Mouse (Mus musculus): ENCODE results near the gene Hpse. TPM values are rescaled to one million over a fixed set of nuclear protein-coding genes. Genes with fewer than 3 reads are reported as not detected.
A peak's percentile ranks its signal among the peaks of the same experiment; 100 is the strongest.

Hpse gene
- polyA plus RNA-seq, 1 experiment = 0.44 TPM

- H3K79me2 ChIP-seq (ENCODE audit: control insufficient read depth, insufficient read depth) = no peaks in the 10 kb centered on the region
- H3K4me3 ChIP-seq (ENCODE audit: insufficient read depth, poor library complexity, severe bottlenecking) = no peak overlapping the region
- no peak overlapping the region for H3ac ChIP-seq (ENCODE audit: control insufficient read depth, insufficient read length, low read depth)
- TF ChIP-seq MYOD1 (IDR thresholded peaks at IDR 0.05; ENCODE audit: control insufficient read depth, insufficient read length, low read depth) (no peak), MAX (IDR thresholded peaks at IDR 0.05) (no peak), FOSL1 (IDR thresholded peaks at IDR 0.05; ENCODE audit: insufficient read depth, low read length, poor library complexity, severe bottlenecking) (no peak), MYOG (IDR thresholded peaks at IDR 0.05; ENCODE audit: control insufficient read depth, extremely low read depth, insufficient read length) (no peak), CTCF (IDR thresholded peaks at IDR 0.05; ENCODE audit: control insufficient read depth, insufficient read depth, insufficient read length) (no peak), USF1 (IDR thresholded peaks at IDR 0.05; ENCODE audit: low read depth) (no peak), CEBPB (IDR thresholded peaks at IDR 0.05; ENCODE audit: low read depth) (no peak)
- no peaks in the 10 kb centered on the region for H3K36me3 ChIP-seq (ENCODE audit: control insufficient read depth, insufficient read depth)
- no peaks in the 10 kb centered on the region for H3K27me3 ChIP-seq (ENCODE audit: control insufficient read depth, insufficient read depth, insufficient read length)
- H3K79me3 ChIP-seq (ENCODE audit: low read depth) = no peaks in the 10 kb centered on the region
Observed at GRCm38 (mm10) chr5:100685631-100686030, 33.9 kb downstream of the Hpse start.

GRCm38 (mm10) chr5:100680542-100680933 lies 39.0 kb downstream of the Hpse start:
- TF ChIP-seq MYOG (IDR thresholded peaks at IDR 0.05; ENCODE audit: control insufficient read depth, extremely low read depth, insufficient read length) = no peak
- TF ChIP-seq FOSL1 (IDR thresholded peaks at IDR 0.05; ENCODE audit: insufficient read depth, low read length, poor library complexity, severe bottlenecking) = no peak
- no peak for TF ChIP-seq MYOD1 (IDR thresholded peaks at IDR 0.05; ENCODE audit: control insufficient read depth, insufficient read length, low read depth)
- TF ChIP-seq MAX (IDR thresholded peaks at IDR 0.05) = no peak
- H3ac ChIP-seq (ENCODE audit: control insufficient read depth, insufficient read length, low read depth) = no peak overlapping the region
- H3K79me2 ChIP-seq (ENCODE audit: control insufficient read depth, insufficient read depth) = no peaks in the 10 kb centered on the region
- no peaks in the 10 kb centered on the region for H3K36me3 ChIP-seq (ENCODE audit: control insufficient read depth, insufficient read depth)
- H3K4me3 ChIP-seq (ENCODE audit: insufficient read depth, poor library complexity, severe bottlenecking) = no peak overlapping the region
- H3K79me3 ChIP-seq (ENCODE audit: low read depth) = no peaks in the 10 kb centered on the region
- no peaks in the 10 kb centered on the region for H3K27me3 ChIP-seq (ENCODE audit: control insufficient read depth, insufficient read depth, insufficient read length)

- Histone ChIP-seq H3K4me3 (ENCODE audit: insufficient read depth, poor library complexity, severe bottlenecking) (no peak overlapping the region), H3K79me2 (ENCODE audit: control insufficient read depth, insufficient read depth) (no peaks in the 10 kb centered on the region), H3K27me3 (ENCODE audit: control insufficient read depth, insufficient read depth, insufficient read length) (no peaks in the 10 kb centered on the region), H3K36me3 (ENCODE audit: control insufficient read depth, insufficient read depth) (no peaks in the 10 kb centered on the region), H3ac (ENCODE audit: control insufficient read depth, insufficient read length, low read depth) (no peak overlapping the region), H3K79me3 (ENCODE audit: low read depth) (no peaks in the 10 kb centered on the region)
- no peak for TF ChIP-seq MYOG (IDR thresholded peaks at IDR 0.05; ENCODE audit: control insufficient read depth, extremely low read depth, insufficient read length)
- no peak for TF ChIP-seq MYOD1 (IDR thresholded peaks at IDR 0.05; ENCODE audit: control insufficient read depth, insufficient read length, low read depth)
- no peak for TF ChIP-seq MAX (IDR thresholded peaks at IDR 0.05)
- TF ChIP-seq USF1 (IDR thresholded peaks at IDR 0.05; ENCODE audit: low read depth) = no peak
- no peak for TF ChIP-seq CTCF (IDR thresholded peaks at IDR 0.05; ENCODE audit: control insufficient read depth, insufficient read depth, insufficient read length)
- TF ChIP-seq CEBPB (IDR thresholded peaks at IDR 0.05; ENCODE audit: low read depth) = no peak
- no peak for TF ChIP-seq FOSL1 (IDR thresholded peaks at IDR 0.05; ENCODE audit: insufficient read depth, low read length, poor library complexity, severe bottlenecking)
Observed at GRCm38 (mm10) chr5:100679911-100680541, 39.5 kb downstream of the Hpse start.

- Histone ChIP-seq H3ac (ENCODE audit: control insufficient read depth, insufficient read length, low read depth) (peak within 1 kb of the TSS; percentile 97), H3K79me3 (ENCODE audit: low read depth) (peaks cover 10% of the 10 kb centered on the region), H3K4me3 (ENCODE audit: insufficient read depth, poor library complexity, severe bottlenecking) (peak within 1 kb of the TSS; percentile 32), H3K79me2 (ENCODE audit: control insufficient read depth, insufficient read depth) (peaks cover 27% of the 10 kb centered on the region), H3K27me3 (ENCODE audit: control insufficient read depth, insufficient read depth, insufficient read length) (no peaks in the 10 kb centered on the region), H3K36me3 (ENCODE audit: control insufficient read depth, insufficient read depth) (no peaks in the 10 kb centered on the region)
- TF ChIP-seq CTCF (IDR thresholded peaks at IDR 0.05; ENCODE audit: control insufficient read depth, insufficient read depth, insufficient read length) (peak; percentile 89), MYOG (IDR thresholded peaks at IDR 0.05; ENCODE audit: control insufficient read depth, extremely low read depth, insufficient read length) (no peak)
Observed at GRCm38 (mm10) chr5:100674711-100675376, 44.7 kb downstream of the Hpse start, which contains the start of gene Coq2. Gene Coq2, minus strand, starts transcription at chr5:100675140.

- H3K27me3 ChIP-seq (ENCODE audit: control insufficient read depth, insufficient read depth, insufficient read length) = no peaks in the 10 kb centered on the region
- peak overlapping the region; percentile 32 for H3K4me3 ChIP-seq (ENCODE audit: insufficient read depth, poor library complexity, severe bottlenecking)
- peaks cover 32% of the 10 kb centered on the region for H3K79me2 ChIP-seq (ENCODE audit: control insufficient read depth, insufficient read depth)
- H3K36me3 ChIP-seq (ENCODE audit: control insufficient read depth, insufficient read depth) = no peaks in the 10 kb centered on the region
- H3ac ChIP-seq (ENCODE audit: control insufficient read depth, insufficient read length, low read depth) = peak overlapping the region; percentile 97
- TF ChIP-seq CEBPB (IDR thresholded peaks at IDR 0.05; ENCODE audit: low read depth) (no peak), CTCF (IDR thresholded peaks at IDR 0.05; ENCODE audit: control insufficient read depth, insufficient read depth, insufficient read length) (no peak), MYOD1 (IDR thresholded peaks at IDR 0.05; ENCODE audit: control insufficient read depth, insufficient read length, low read depth) (no peak), USF1 (IDR thresholded peaks at IDR 0.05; ENCODE audit: low read depth) (no peak), MYOG (IDR thresholded peaks at IDR 0.05; ENCODE audit: control insufficient read depth, extremely low read depth, insufficient read length) (no peak)
- H3K79me3 ChIP-seq (ENCODE audit: low read depth) = peaks cover 10% of the 10 kb centered on the region
Observed at GRCm38 (mm10) chr5:100673745-100674486, 45.6 kb downstream of the Hpse start.

Measured in C2C12 (cell line).